Mouse (Mus musculus): ENCODE results near the gene Sept9.

The Sept9 gene

GRCm38 (mm10) chr11:117199282-117200175 lies at the start of gene Sept9:
Sept9 (plus strand) TSS chr11:117199661.
- DNase-seq, result peak; percentile 48 to 61

- no peak for DNase-seq
Measured at GRCm38 (mm10) chr11:117150467-117150966, 48.9 kb upstream of the Sept9 start.

GRCm38 (mm10) chr11:117151461-117151860 lies 48.0 kb upstream of the Sept9 start:
- DNase-seq, result no peak

GRCm38 (mm10) chr11:117152541-117152940 lies 46.9 kb upstream of the Sept9 start:
- DNase-seq, result no peak

GRCm38 (mm10) chr11:117153553-117153952 lies 45.9 kb upstream of the Sept9 start:
- DNase-seq, result no peak

- DNase-seq, result no peak
Measured at GRCm38 (mm10) chr11:117154088-117154815, 45.2 kb upstream of the Sept9 start.

- DNase-seq, result no peak
Measured at GRCm38 (mm10) chr11:117156725-117157124, 42.7 kb upstream of the Sept9 start.

- peak; percentile 56 to 75 for DNase-seq
Measured at GRCm38 (mm10) chr11:117158343-117158742, 41.1 kb upstream of the Sept9 start.

GRCm38 (mm10) chr11:117159257-117159945 lies 40.1 kb upstream of the Sept9 start:
- no peak for DNase-seq

GRCm38 (mm10) chr11:117159946-117160307 lies 39.5 kb upstream of the Sept9 start:
- DNase-seq, result no peak

GRCm38 (mm10) chr11:117160791-117161190 lies 38.7 kb upstream of the Sept9 start:
- DNase-seq, result no peak

- DNase-seq, result no peak
Measured at GRCm38 (mm10) chr11:117161574-117161973, 37.9 kb upstream of the Sept9 start.

- no peak for DNase-seq
Measured at GRCm38 (mm10) chr11:117163098-117163497, 36.4 kb upstream of the Sept9 start.

GRCm38 (mm10) chr11:117163771-117164170 lies 35.7 kb upstream of the Sept9 start:
- no peak for DNase-seq

- no peak for DNase-seq
Measured at GRCm38 (mm10) chr11:117168278-117169087, 31.0 kb upstream of the Sept9 start.

- no peak for DNase-seq
Measured at GRCm38 (mm10) chr11:117169088-117169635, 30.3 kb upstream of the Sept9 start.

- DNase-seq, result no peak
Measured at GRCm38 (mm10) chr11:117169801-117170565, 29.5 kb upstream of the Sept9 start.

- no peak for DNase-seq
Measured at GRCm38 (mm10) chr11:117174098-117174892, 25.2 kb upstream of the Sept9 start.

GRCm38 (mm10) chr11:117174924-117175323 lies 24.5 kb upstream of the Sept9 start:
- peak; percentile 55 to 57 for DNase-seq

- no peak for DNase-seq
Measured at GRCm38 (mm10) chr11:117175472-117175871, 24.0 kb upstream of the Sept9 start.
